Mouse (Mus musculus): ENCODE results near the gene Gm38394. TPM values are rescaled to one million over a fixed set of nuclear protein-coding genes. Genes with fewer than 3 reads are reported as not detected.

Gm38394 gene
- polyA plus RNA-seq, 1 experiment from 2014 or later: 3.5 TPM

GRCm38 (mm10) chr1:133638517-133638916, 22.6 kb downstream of the Gm38394 start:
- no peaks in the 10 kb centered on the region for H3K9me3 ChIP-seq (replicated peaks; ENCODE audit: low read length)
- no peaks in the 10 kb centered on the region for H3K4me1 ChIP-seq (replicated peaks; ENCODE audit: insufficient read depth, low read length)
- H3K36me3 ChIP-seq (ENCODE audit: insufficient read depth, low read length): peaks cover 69% of the 10 kb centered on the region
- no peak overlapping the region for H3K4me2 ChIP-seq (ENCODE audit: low read length)
- no peak overlapping the region for H3K9ac ChIP-seq (ENCODE audit: low read depth, low read length)
- H3K27ac ChIP-seq: no peak overlapping the region
- no peak overlapping the region for H3K4me3 ChIP-seq (replicated peaks; ENCODE audit: low read depth, low read length)
- WGBS: 86% methylated on average over 6 of the region's 6 CpGs
- no peak for TF ChIP-seq CTCF (IDR thresholded peaks at IDR 0.05; ENCODE audit: low read depth)
- ATAC-seq (replicated peaks; ENCODE audit: low FRiP score, low read depth) (no peak), DNase-seq (ENCODE audit: low spot score) (no peak)
- H3K27me3 ChIP-seq (ENCODE audit: insufficient read depth, low read length): no peaks in the 10 kb centered on the region

GRCm38 (mm10) chr1:133632168-133632567, 28.9 kb downstream of the Gm38394 start:
- Histone ChIP-seq H3K4me1 (replicated peaks; ENCODE audit: insufficient read depth, low read length) (no peaks in the 10 kb centered on the region), H3K27me3 (ENCODE audit: insufficient read depth, low read length) (no peaks in the 10 kb centered on the region), H3K4me3 (replicated peaks; ENCODE audit: low read depth, low read length) (no peak overlapping the region), H3K36me3 (ENCODE audit: insufficient read depth, low read length) (peaks cover 69% of the 10 kb centered on the region), H3K9me3 (replicated peaks; ENCODE audit: low read length) (no peaks in the 10 kb centered on the region), H3K4me2 (ENCODE audit: low read length) (no peak overlapping the region), H3K9ac (ENCODE audit: low read depth, low read length) (no peak overlapping the region), H3K27ac (no peak overlapping the region)
- peak; percentile 61 for TF ChIP-seq CTCF (IDR thresholded peaks at IDR 0.05; ENCODE audit: low read depth)
- 82% methylated on average over 2 of the region's 2 CpGs for WGBS
- ATAC-seq (replicated peaks; ENCODE audit: low FRiP score, low read depth) (no peak), DNase-seq (ENCODE audit: low spot score) (peak; percentile 21)

GRCm38 (mm10) chr1:133625052-133625451, 36.1 kb downstream of the Gm38394 start:
- ATAC-seq (replicated peaks; ENCODE audit: low FRiP score, low read depth) (no peak), DNase-seq (ENCODE audit: low spot score) (no peak)
- TF ChIP-seq CTCF (IDR thresholded peaks at IDR 0.05; ENCODE audit: low read depth): no peak
- H3K4me3 ChIP-seq (replicated peaks; ENCODE audit: low read depth, low read length): no peak overlapping the region
- WGBS: 81% methylated on average over 2 of the region's 2 CpGs
- peaks cover 59% of the 10 kb centered on the region for H3K36me3 ChIP-seq (ENCODE audit: insufficient read depth, low read length)
- no peaks in the 10 kb centered on the region for H3K27me3 ChIP-seq (ENCODE audit: insufficient read depth, low read length)
- H3K9me3 ChIP-seq (replicated peaks; ENCODE audit: low read length): no peaks in the 10 kb centered on the region
- no peak overlapping the region for H3K9ac ChIP-seq (ENCODE audit: low read depth, low read length)
- H3K4me1 ChIP-seq (replicated peaks; ENCODE audit: insufficient read depth, low read length): no peaks in the 10 kb centered on the region
- no peak overlapping the region for H3K4me2 ChIP-seq (ENCODE audit: low read length)
- H3K27ac ChIP-seq: no peak overlapping the region

GRCm38 (mm10) chr1:133618311-133618710, 42.8 kb downstream of the Gm38394 start:
- Histone ChIP-seq H3K9ac (ENCODE audit: low read depth, low read length) (no peak overlapping the region), H3K4me1 (replicated peaks; ENCODE audit: insufficient read depth, low read length) (no peaks in the 10 kb centered on the region), H3K9me3 (replicated peaks; ENCODE audit: low read length) (no peaks in the 10 kb centered on the region), H3K4me3 (replicated peaks; ENCODE audit: low read depth, low read length) (no peak overlapping the region), H3K4me2 (ENCODE audit: low read length) (no peak overlapping the region), H3K27me3 (ENCODE audit: insufficient read depth, low read length) (no peaks in the 10 kb centered on the region), H3K27ac (no peak overlapping the region), H3K36me3 (ENCODE audit: insufficient read depth, low read length) (peaks cover 30% of the 10 kb centered on the region)
- ATAC-seq (replicated peaks; ENCODE audit: low FRiP score, low read depth): no peak
- no peak for TF ChIP-seq CTCF (IDR thresholded peaks at IDR 0.05; ENCODE audit: low read depth)
- DNase-seq (ENCODE audit: low spot score): no peak
- 75% methylated on average over 8 of the region's 8 CpGs for WGBS

DNA sequence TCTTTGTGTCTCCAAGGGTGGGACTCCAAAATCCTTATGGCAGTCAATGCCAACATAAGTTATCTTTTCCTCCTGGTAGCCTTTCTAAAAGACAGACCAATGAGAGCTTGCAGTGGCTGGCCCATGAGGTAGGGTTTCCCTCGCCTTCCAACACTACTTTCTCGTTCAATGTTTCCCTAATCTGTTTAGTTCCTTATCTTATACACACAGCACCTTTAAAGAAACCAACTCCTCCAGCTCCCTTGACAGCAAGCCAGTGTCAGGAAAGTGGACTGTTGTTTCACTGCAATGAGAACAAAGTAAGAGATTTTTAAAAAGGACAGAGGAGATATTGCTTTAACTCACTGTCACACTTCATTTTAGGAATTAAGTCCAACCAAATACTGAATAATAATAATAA, 43.2 kb downstream of the Gm38394 start:
- WGBS: 63% methylated on average over 2 of the region's 2 CpGs
- Histone ChIP-seq H3K27me3 (ENCODE audit: insufficient read depth, low read length) (no peaks in the 10 kb centered on the region), H3K4me2 (ENCODE audit: low read length) (no peak overlapping the region), H3K9me3 (replicated peaks; ENCODE audit: low read length) (no peaks in the 10 kb centered on the region), H3K4me1 (replicated peaks; ENCODE audit: insufficient read depth, low read length) (no peaks in the 10 kb centered on the region), H3K27ac (no peak overlapping the region), H3K4me3 (replicated peaks; ENCODE audit: low read depth, low read length) (no peak overlapping the region), H3K9ac (ENCODE audit: low read depth, low read length) (no peak overlapping the region), H3K36me3 (ENCODE audit: insufficient read depth, low read length) (peaks cover 26% of the 10 kb centered on the region)
- TF ChIP-seq CTCF (IDR thresholded peaks at IDR 0.05; ENCODE audit: low read depth): no peak
- no peak for DNase-seq (ENCODE audit: low spot score)
- no peak for ATAC-seq (replicated peaks; ENCODE audit: low FRiP score, low read depth)

DNA sequence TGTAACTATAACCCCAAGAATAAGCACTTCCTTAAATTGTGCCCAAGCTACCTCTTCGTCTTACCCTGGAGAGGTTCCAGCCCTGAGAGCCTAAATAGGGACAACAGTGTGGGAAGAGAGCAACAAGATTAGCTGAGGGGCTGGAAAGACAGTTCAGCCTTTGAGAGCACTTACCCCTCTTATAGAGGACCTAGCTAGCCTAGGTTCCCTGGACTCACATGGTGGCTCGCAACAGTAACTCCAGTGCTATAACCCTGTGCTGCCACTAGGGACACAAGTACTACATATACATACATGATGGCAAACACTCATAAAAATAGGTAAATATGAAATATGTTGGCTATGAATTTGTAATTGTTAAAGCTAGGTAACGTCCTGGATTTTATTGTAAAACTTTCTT, 47.3 kb downstream of the Gm38394 start:
- H3K4me3 ChIP-seq (replicated peaks; ENCODE audit: low read depth, low read length): no peak overlapping the region
- no peaks in the 10 kb centered on the region for H3K4me1 ChIP-seq (replicated peaks; ENCODE audit: insufficient read depth, low read length)
- 76% methylated on average over 3 of the region's 3 CpGs for WGBS
- DNase-seq (ENCODE audit: low spot score) (peak; percentile 25), ATAC-seq (replicated peaks; ENCODE audit: low FRiP score, low read depth) (no peak)
- H3K9me3 ChIP-seq (replicated peaks; ENCODE audit: low read length): no peaks in the 10 kb centered on the region
- no peaks in the 10 kb centered on the region for H3K27me3 ChIP-seq (ENCODE audit: insufficient read depth, low read length)
- no peak overlapping the region for H3K27ac ChIP-seq
- no peak overlapping the region for H3K9ac ChIP-seq (ENCODE audit: low read depth, low read length)
- H3K4me2 ChIP-seq (ENCODE audit: low read length): no peak overlapping the region
- peak; percentile 51 for TF ChIP-seq CTCF (IDR thresholded peaks at IDR 0.05; ENCODE audit: low read depth)
- peaks cover 5% of the 10 kb centered on the region; the same call in 1 of the 2 replicates for H3K36me3 ChIP-seq (ENCODE audit: insufficient read depth, low read length)

- Histone ChIP-seq H3K4me2 (ENCODE audit: low read length) (no peak overlapping the region), H3K36me3 (ENCODE audit: insufficient read depth, low read length) (peaks cover 16% of the 10 kb centered on the region; the same call in 1 of the 2 replicates), H3K9ac (ENCODE audit: low read depth, low read length) (no peak overlapping the region), H3K9me3 (replicated peaks; ENCODE audit: low read length) (no peaks in the 10 kb centered on the region), H3K4me1 (replicated peaks; ENCODE audit: insufficient read depth, low read length) (no peaks in the 10 kb centered on the region), H3K4me3 (replicated peaks; ENCODE audit: low read depth, low read length) (no peak overlapping the region), H3K27me3 (ENCODE audit: insufficient read depth, low read length) (no peaks in the 10 kb centered on the region), H3K27ac (no peak overlapping the region)
- WGBS: 67% methylated on average over 1 of the region's 1 CpGs
- DNase-seq (ENCODE audit: low spot score): no peak
- ATAC-seq (replicated peaks; ENCODE audit: low FRiP score, low read depth): no peak
- TF ChIP-seq CTCF (IDR thresholded peaks at IDR 0.05; ENCODE audit: low read depth): no peak
Observed at GRCm38 (mm10) chr1:133611436-133611835, 49.7 kb downstream of the Gm38394 start.
